Mouse (Mus musculus) neural tube, embryonic 13.5 days (tissue): ENCODE measurements at regions not wholly inside any gene's neighbourhood (a gene's known extent, or its start where the extent isn't known, plus 50 kb on each side); places are given as distances from the start of the nearest gene placed in this dataset.

Source experiments
- ATAC-seq: fragments of 200-750 bp; cut with Nextera tagmentation; 2 replicates; pipeline ENCODE4 v1.8.0; 2017; ENCODE audit warnings: low read depth, mild to moderate bottlenecking, moderate TSS enrichment, moderate library complexity
- H3K27ac ChIP-seq: fragments of 300-500 bp; sonication (generic); replicated peaks from 2 replicates; pipeline ENCODE4 v1.5.1; 2015; ENCODE audit warnings: moderate library complexity, mild to moderate bottlenecking, inconsistent platforms
- H3K27me3 ChIP-seq: fragments of 300-500 bp; sonication (generic); 2 replicates; pipeline ENCODE4 v1.6.1; 2015; ENCODE audit warnings: mild to moderate bottlenecking, inconsistent platforms
- H3K36me3 ChIP-seq: fragments of 300-500 bp; sonication (generic); 2 replicates; pipeline ENCODE4 v1.6.1; 2015; ENCODE audit warnings: mild to moderate bottlenecking, inconsistent platforms
- H3K4me1 ChIP-seq: fragments of 300-500 bp; sonication (generic); replicated peaks from 2 replicates; pipeline ENCODE4 v1.6.1; 2015; ENCODE audit warnings: inconsistent platforms
- H3K4me2 ChIP-seq: fragments of 300-500 bp; sonication (generic); 2 replicates; pipeline ENCODE4 v1.6.1; 2015; ENCODE audit warnings: inconsistent platforms, mild to moderate bottlenecking, moderate library complexity
- H3K4me3 ChIP-seq: fragments of 300-500 bp; sonication (generic); 2 replicates; pipeline ENCODE4 v1.5.1; 2015; ENCODE audit warnings: mild to moderate bottlenecking, inconsistent platforms
- H3K9ac ChIP-seq: fragments of 300-500 bp; sonication (generic); 2 replicates; pipeline ENCODE4 v1.6.1; 2015; ENCODE audit warnings: moderate library complexity, mild to moderate bottlenecking, inconsistent platforms
- H3K9me3 ChIP-seq: fragments of 300-500 bp; sonication (generic); 2 replicates; pipeline ENCODE4 v1.6.1; 2016; ENCODE audit warnings: inconsistent platforms
- WGBS: fragments of 180-500 bp; shearing (Covaris S2); methylation state at CpG from one replicate; pipeline ENCODE4 v1.1.7; 2015; 5-methylcytosine and 5-hydroxymethylcytosine counted together

DNA sequence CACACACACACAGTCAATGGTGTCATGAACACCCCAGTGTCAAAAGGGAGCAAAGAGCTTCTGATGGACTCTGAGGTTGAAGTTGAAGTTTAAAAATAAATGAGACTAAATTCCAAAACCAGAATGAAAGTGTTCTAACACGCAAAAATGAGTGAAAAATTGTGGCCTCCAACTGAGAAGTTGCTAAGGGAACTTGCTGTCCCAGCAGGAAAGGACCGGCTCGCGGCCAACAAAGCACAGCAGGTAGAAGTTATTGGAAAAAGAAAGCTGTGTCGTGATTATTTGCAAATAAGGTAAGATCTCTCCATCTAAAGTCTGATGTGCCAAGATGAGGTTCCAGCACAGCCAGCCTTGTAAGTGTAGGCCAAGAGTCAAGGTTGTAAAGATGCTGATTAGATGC is 169.7 kb downstream of the Nrp2 start:
- H3K4me3 ChIP-seq = no peak overlapping the region
- ATAC-seq = no peak
- H3K27ac ChIP-seq = no peak overlapping the region
- no peak overlapping the region for H3K4me2 ChIP-seq
- no peaks in the 10 kb centered on the region for H3K4me1 ChIP-seq
- H3K9me3 ChIP-seq = no peaks in the 10 kb centered on the region
- no peaks in the 10 kb centered on the region for H3K36me3 ChIP-seq
- WGBS = 81% methylated on average over 5 of the region's 5 CpGs
- H3K27me3 ChIP-seq = no peaks in the 10 kb centered on the region
- no peak overlapping the region for H3K9ac ChIP-seq

DNA sequence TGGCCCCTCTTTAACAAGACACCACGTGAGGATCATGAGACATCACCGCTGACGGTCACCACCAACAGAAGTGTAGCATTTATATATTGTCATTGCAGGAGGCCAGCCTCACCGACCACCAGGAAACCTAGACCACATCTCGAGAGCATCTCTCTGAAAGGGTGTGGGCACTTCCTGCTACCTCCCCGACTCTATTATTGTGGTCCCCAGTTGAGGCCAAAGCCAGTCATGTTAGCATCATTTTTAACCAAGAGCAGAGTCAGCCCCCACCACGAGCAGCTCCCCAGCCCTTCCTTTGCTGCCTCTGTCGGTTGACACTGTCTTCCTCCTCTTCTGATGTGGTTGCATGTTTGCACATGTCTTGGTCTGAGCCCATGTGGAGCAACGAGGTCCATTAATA is 172.5 kb downstream of the Nrp2 start:
- WGBS = 75% methylated on average over 9 of the region's 9 CpGs
- Histone ChIP-seq H3K9ac (no peak overlapping the region), H3K4me3 (no peak overlapping the region), H3K27ac (no peak overlapping the region), H3K27me3 (no peaks in the 10 kb centered on the region), H3K9me3 (no peaks in the 10 kb centered on the region), H3K4me1 (no peaks in the 10 kb centered on the region), H3K36me3 (no peaks in the 10 kb centered on the region), H3K4me2 (no peak overlapping the region)
- no peak for ATAC-seq

DNA sequence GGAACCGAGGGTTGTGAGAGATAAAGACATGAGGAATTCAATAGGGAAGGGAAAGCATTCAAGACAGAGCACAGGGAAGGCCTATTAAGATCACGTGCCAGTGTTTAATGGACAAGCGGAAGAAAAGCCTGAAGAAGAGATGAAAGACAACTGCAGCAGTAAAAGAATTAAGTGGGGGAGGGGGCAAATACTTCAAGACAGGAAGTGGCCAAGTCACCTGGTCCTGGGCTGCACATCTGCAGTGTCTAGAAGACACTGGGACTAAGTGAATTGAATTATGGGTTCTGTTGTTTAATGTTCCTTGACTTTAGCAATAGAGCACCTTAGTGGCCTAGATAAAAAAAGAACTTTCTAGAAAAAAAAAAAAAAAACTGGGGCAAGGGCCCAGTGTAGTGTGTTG is 173.6 kb downstream of the Nrp2 start:
- Histone ChIP-seq H3K4me2 (no peak overlapping the region), H3K36me3 (no peaks in the 10 kb centered on the region), H3K27ac (no peak overlapping the region), H3K27me3 (no peaks in the 10 kb centered on the region), H3K4me3 (no peak overlapping the region), H3K9me3 (no peaks in the 10 kb centered on the region), H3K4me1 (no peaks in the 10 kb centered on the region), H3K9ac (no peak overlapping the region)
- WGBS = 35% methylated on average over 3 of the region's 3 CpGs
- ATAC-seq = no peak

DNA sequence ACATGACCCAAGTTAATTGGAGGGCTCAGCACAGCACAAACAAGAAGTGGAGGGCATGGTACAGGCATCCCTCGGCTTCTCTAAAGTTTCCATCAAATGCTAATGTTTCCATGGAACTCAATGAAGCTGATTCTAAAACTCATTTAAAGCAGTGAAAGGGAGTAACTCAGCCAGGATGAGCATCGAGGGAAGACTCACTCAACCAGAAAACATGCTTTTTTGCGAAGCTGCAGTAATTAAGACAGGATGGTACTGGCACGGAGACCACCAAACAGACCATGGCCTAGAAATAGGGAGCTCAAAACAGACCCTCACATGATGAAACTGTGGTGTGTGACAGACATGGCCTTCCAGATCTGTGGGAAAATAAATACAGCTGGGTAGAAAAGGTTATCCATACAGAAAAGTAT is 177.8 kb downstream of the Nrp2 start:
- H3K4me2 ChIP-seq = no peak overlapping the region
- no peaks in the 10 kb centered on the region for H3K27me3 ChIP-seq
- no peak overlapping the region for H3K27ac ChIP-seq
- H3K4me3 ChIP-seq = no peak overlapping the region
- 0 out of 2 replicates have a peak, but pooled peaks cover 8% of the 10 kb centered on the region for H3K4me1 ChIP-seq
- WGBS = 17% methylated on average over 4 of the region's 4 CpGs
- no peak overlapping the region for H3K9ac ChIP-seq
- no peaks in the 10 kb centered on the region for H3K36me3 ChIP-seq
- H3K9me3 ChIP-seq = no peaks in the 10 kb centered on the region
- ATAC-seq = no peak

DNA sequence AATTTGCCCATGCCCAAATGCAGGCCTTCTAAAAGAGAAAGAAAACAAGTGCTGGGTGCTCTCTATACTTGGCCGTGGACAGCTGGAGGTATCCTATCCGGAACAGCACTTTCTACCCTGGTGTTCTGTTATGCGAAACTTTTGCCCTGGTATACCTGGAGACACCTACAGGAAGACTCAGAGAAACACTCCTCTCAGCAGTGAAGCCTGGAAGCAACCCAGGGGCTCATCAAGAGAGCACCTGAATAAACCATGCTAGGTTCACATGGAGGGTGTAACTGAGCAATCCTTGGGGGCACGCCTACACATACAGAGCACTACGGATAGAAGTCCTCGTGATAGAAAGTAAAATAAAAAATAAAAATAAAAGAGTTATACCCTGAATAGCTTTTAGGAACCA is 178.4 kb downstream of the Nrp2 start:
- no peaks in the 10 kb centered on the region for H3K36me3 ChIP-seq
- H3K4me2 ChIP-seq = no peak overlapping the region
- H3K4me3 ChIP-seq = no peak overlapping the region
- no peak overlapping the region for H3K27ac ChIP-seq
- 0 out of 2 replicates have a peak, but pooled peaks cover 8% of the 10 kb centered on the region for H3K4me1 ChIP-seq
- no peak overlapping the region for H3K9ac ChIP-seq
- 90% methylated on average over 6 of the region's 6 CpGs for WGBS
- ATAC-seq = no peak
- H3K27me3 ChIP-seq = no peaks in the 10 kb centered on the region; the same call in 1 of the 2 replicates
- no peaks in the 10 kb centered on the region for H3K9me3 ChIP-seq

DNA sequence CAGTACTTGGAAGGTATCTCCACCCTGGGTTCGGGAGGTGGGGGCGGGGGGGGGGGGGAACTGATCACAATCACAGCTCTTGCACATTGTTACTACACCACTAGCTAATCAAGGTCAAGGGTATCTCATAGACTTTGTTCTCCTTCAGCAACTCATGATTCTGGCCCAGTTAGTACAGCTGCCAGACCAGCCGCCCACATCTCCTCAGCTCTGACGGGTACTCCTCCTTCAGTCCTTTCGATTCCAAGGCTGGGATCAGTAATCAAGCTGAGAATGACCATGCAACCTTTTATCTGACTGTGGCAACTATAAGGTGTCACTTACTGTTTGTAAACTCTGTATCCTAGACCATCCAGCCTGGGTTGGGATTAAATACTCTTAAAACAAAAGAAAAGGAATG is 178.9 kb downstream of the Nrp2 start:
- WGBS = 78% methylated on average over 5 of the region's 5 CpGs
- Histone ChIP-seq H3K27ac (no peak overlapping the region), H3K9me3 (no peaks in the 10 kb centered on the region), H3K9ac (no peak overlapping the region), H3K4me2 (no peak overlapping the region), H3K36me3 (no peaks in the 10 kb centered on the region), H3K4me1 (0 out of 2 replicates have a peak, but pooled peaks cover 8% of the 10 kb centered on the region), H3K27me3 (no peaks in the 10 kb centered on the region; the same call in 1 of the 2 replicates), H3K4me3 (no peak overlapping the region)
- ATAC-seq = no peak

DNA sequence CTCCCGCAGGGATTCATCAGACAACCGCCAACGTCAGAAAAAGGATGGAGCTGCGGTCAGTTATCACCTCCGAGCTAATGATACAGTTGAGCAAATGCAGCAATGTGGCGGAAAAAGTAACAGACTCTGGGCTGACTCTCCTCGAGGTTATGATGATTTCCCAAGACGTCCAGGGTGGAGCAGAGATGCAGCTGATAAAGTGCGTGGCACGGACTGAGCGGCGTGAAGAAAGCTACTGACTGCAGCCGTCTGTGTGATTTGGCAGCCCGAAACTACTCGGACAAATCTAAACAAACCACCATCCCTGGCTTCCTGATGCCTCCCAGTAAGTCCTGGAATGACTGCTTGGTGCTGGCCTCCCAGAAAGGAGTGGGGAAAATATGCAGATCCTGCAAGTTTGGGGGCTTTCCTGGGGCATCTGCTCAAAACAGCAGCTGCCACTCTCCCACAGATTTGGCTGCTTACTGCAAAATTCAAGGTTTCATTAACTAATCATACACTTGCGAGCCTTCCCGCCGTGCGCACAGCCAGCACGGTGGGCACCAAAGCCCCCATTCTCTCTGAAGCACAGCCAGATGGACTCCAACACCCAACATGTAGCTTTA is 181.9 kb downstream of the Nrp2 start:
- 67% methylated on average over 20 of the region's 20 CpGs for WGBS
- H3K4me1 ChIP-seq = 0 out of 2 replicates have a peak, but pooled peaks cover 15% of the 10 kb centered on the region
- H3K27ac ChIP-seq = no peak overlapping the region
- H3K4me2 ChIP-seq = no peak overlapping the region
- H3K4me3 ChIP-seq = no peak overlapping the region
- no peak overlapping the region for H3K9ac ChIP-seq
- ATAC-seq = no peak
- no peaks in the 10 kb centered on the region; the same call in 1 of the 2 replicates for H3K27me3 ChIP-seq
- no peaks in the 10 kb centered on the region for H3K36me3 ChIP-seq
- no peaks in the 10 kb centered on the region for H3K9me3 ChIP-seq

DNA sequence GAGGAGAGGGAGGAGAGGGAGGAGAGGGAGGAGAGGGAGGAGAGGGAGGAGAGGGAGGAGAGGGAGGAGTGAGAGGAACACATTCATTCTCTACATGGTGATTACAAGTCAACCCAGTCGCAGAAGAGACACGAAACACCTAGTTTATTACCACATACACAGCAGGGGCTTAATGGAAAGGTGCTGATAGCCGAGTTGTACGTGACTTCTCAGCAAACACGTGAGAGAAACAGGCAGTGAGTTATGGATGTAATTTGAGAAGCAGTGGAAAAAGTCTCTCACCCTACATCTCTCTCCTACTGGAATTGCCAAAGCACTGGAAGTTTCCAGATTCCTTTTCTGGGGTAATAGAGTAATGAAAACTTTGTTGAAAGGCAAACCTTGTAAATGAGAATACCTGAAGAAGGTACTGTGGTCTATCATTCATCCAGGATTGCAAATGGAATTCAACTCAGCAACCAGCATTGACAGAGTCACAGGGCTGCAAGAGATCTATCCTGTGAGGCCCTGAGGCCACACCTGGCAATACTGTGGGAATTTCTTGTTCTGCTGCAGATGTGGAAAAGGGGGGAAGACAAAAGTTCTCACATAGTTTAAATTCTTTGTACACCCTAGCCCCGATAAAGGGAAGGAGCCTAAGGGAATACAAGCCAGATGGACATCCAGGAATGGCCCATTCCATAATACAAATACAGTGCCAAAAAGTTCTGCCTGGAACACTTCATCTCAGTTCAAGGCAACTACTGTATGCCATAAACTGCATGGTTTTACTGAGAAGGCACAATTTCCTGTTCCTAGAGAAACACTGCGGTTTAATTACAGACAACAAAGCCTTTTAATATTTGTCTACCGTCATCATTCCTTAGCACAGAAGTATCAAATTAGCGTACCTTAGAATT is 184.7 kb downstream of the Nrp2 start:
- no peak overlapping the region for H3K4me2 ChIP-seq
- ATAC-seq = no peak; the same call in 1 of the 2 replicates
- no peak overlapping the region for H3K27ac ChIP-seq
- no peaks in the 10 kb centered on the region for H3K36me3 ChIP-seq
- H3K4me1 ChIP-seq = 0 out of 2 replicates have a peak, but pooled peaks cover 15% of the 10 kb centered on the region
- no peaks in the 10 kb centered on the region; the same call in 1 of the 2 replicates for H3K27me3 ChIP-seq
- H3K9ac ChIP-seq = no peak overlapping the region
- WGBS = 49% methylated on average over 9 of the region's 9 CpGs
- H3K9me3 ChIP-seq = peaks cover 2% of the 10 kb centered on the region; the same call in 1 of the 2 replicates
- no peak overlapping the region for H3K4me3 ChIP-seq

DNA sequence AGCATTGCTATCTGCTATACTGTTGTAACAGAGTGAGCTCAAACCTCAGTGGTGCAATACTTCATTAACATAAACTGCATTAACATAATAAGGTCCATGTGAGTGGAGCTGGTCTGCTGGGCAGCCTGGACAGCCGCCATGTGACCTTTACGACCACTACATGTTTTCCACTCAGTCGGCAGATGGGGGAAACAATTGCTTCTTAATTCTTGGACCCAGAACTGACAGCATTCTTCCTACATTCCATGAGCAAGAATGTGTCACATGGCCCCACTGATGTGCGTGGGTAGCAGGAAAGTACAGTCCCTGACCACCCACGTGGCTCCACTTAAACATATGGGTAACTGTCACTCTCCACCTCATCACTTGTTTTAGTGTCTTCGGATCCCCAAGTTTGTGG is 198.3 kb downstream of the Nrp2 start:
- Histone ChIP-seq H3K4me3 (no peak overlapping the region), H3K4me1 (peaks cover 10% of the 10 kb centered on the region; the same call in 1 of the 2 replicates), H3K9ac (no peak overlapping the region), H3K27me3 (no peaks in the 10 kb centered on the region), H3K4me2 (no peak overlapping the region), H3K27ac (no peak overlapping the region), H3K9me3 (no peaks in the 10 kb centered on the region), H3K36me3 (no peaks in the 10 kb centered on the region)
- 61% methylated on average over 6 of the region's 6 CpGs for WGBS
- ATAC-seq = no peak

DNA sequence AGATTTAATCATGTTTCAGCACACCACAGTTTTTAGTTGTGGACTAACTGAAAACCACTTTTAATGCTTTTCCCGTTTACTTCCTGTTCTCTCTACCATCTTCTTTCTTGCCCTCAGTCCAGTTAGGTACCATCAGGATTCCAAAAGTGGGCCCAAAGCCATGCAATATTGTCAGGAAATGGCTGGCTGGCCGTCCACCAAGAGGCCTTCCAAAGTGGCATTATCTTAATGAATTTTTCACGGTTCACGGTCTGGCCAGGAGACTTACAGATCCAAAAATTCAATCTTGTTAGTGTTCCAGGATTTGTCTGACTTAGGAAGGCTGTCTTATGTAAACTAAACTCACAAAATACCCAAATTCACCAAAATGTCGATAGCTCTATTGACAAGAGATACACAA is 198.8 kb downstream of the Nrp2 start:
- Histone ChIP-seq H3K36me3 (no peaks in the 10 kb centered on the region), H3K9me3 (no peaks in the 10 kb centered on the region), H3K9ac (no peak overlapping the region), H3K27me3 (no peaks in the 10 kb centered on the region), H3K4me3 (no peak overlapping the region), H3K4me2 (no peak overlapping the region), H3K4me1 (peaks cover 10% of the 10 kb centered on the region; the same call in 1 of the 2 replicates), H3K27ac (no peak overlapping the region)
- no peak for ATAC-seq
- 75% methylated on average over 5 of the region's 5 CpGs for WGBS

DNA sequence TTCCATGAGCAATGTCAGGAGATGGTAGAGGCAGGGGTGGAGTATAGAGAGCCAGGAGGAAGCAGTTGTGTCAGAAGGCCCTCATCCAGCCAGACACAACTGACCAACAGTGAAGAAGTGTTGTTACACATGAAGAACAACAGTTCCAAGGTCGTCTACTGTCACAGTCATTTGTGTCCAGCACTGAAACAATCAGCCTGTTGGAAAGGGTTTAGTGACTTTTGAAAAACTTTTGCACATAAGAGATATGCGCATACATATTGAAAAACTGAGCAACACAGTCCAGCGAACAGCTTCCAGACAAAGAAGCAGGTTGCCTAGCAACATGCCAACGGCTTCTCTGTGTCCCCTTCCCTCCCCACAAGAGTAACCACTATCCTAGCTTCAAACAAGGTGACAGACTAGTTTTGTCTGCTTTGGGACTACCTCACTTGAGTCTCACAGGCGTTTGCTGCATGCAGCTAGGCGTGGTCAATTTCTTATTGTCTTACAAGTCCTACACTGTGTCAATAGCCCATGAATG is 199.9 kb downstream of the Nrp2 start:
- Histone ChIP-seq H3K4me3 (no peak overlapping the region), H3K9me3 (no peaks in the 10 kb centered on the region), H3K4me2 (no peak overlapping the region), H3K27me3 (no peaks in the 10 kb centered on the region), H3K36me3 (no peaks in the 10 kb centered on the region), H3K9ac (no peak overlapping the region), H3K4me1 (peaks cover 10% of the 10 kb centered on the region; the same call in 1 of the 2 replicates), H3K27ac (no peak overlapping the region)
- 53% methylated on average over 6 of the region's 6 CpGs for WGBS
- no peak for ATAC-seq

DNA sequence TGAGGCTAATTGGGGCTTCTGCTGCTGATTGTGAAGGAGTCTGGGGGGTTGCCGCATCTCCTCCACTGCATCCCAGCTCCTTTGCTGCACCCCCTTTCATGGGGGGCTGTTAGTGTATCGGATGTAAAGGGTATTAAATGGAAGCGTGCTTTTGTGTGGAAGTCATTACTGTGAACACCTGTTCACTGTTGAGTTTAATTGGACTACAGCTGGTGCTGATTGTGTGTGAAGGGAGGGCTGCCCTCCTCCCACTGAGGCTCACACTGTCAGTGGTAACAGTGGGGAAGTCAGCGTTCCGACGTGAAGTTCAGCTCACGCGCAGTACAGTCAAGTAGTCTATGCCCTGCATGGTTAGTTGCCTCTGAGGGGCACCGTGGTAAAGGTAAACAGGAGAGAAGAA is 202.7 kb downstream of the Nrp2 start:
- no peak overlapping the region for H3K4me3 ChIP-seq
- H3K27ac ChIP-seq = no peak overlapping the region
- 41% methylated on average over 9 of the region's 9 CpGs for WGBS
- no peak overlapping the region for H3K4me2 ChIP-seq
- ATAC-seq = peak; percentile 45; the same call in 1 of the 2 replicates
- H3K9me3 ChIP-seq = no peaks in the 10 kb centered on the region
- peaks cover 16% of the 10 kb centered on the region for H3K4me1 ChIP-seq
- H3K27me3 ChIP-seq = no peaks in the 10 kb centered on the region
- H3K9ac ChIP-seq = no peak overlapping the region
- H3K36me3 ChIP-seq = no peaks in the 10 kb centered on the region
